Mouse (Mus musculus) bone marrow, adult 2 months (tissue): Measurements from ENCODE around the gene Kdm4a.

Experiments used
- CTCF ChIP-seq: fragments of 200-500 bp; IDR thresholded peaks from 2 replicates; pipeline ENCODE4 v1.5.1; 2011; ENCODE audit warnings: low read length, control low read depth; ENCODE audit not compliant: control insufficient read depth, insufficient read depth
- POLR2A ChIP-seq: fragments of 200-500 bp; IDR thresholded peaks from 2 replicates; pipeline ENCODE4 v1.6.1; 2011; ENCODE audit warnings: low read depth, mild to moderate bottlenecking, control low read depth, low read length, borderline replicate concordance; ENCODE audit not compliant: control insufficient read depth

GRCm38 (mm10) chr4:118147547-118148316 lies 32.1 kb downstream of the Kdm4a start:
- TF ChIP-seq CTCF (no peak), POLR2A (no peak)
